Mouse (Mus musculus) right cerebral cortex, adult 18-20 months (tissue): ENCODE measurements around the gene Cntd1.

Source experiments
- DNase-seq: peaks from one replicate; pipeline ENCODE4 v3.0.0; 2022; ENCODE audit warnings: mixed read lengths

Cntd1 gene

GRCm38 (mm10) chr11:101278223-101279192, at the start of gene Cntd1, which contains the start of gene Coa3:
Gene Cntd1, plus strand, starts transcription at chr11:101279012.
Gene Coa3, minus strand, starts transcription at chr11:101279114.
- peak; percentile 91 for DNase-seq

- no peak for DNase-seq
These were observed 49.4 kb upstream of the Cntd1 start for GRCm38 (mm10) chr11:101229361-101229900.

GRCm38 (mm10) chr11:101230061-101230511, 48.7 kb upstream of the Cntd1 start:
- no peak for DNase-seq

- DNase-seq = no peak
These were observed 48.3 kb upstream of the Cntd1 start for GRCm38 (mm10) chr11:101230526-101230925.

- no peak for DNase-seq
These were observed 47.6 kb upstream of the Cntd1 start for GRCm38 (mm10) chr11:101230991-101231871.

GRCm38 (mm10) chr11:101232010-101232839, 46.6 kb upstream of the Cntd1 start:
- no peak for DNase-seq

GRCm38 (mm10) chr11:101233240-101233639, 45.6 kb upstream of the Cntd1 start:
- no peak for DNase-seq

GRCm38 (mm10) chr11:101234124-101234523, 44.7 kb upstream of the Cntd1 start:
- no peak for DNase-seq

GRCm38 (mm10) chr11:101235429-101235828, 43.4 kb upstream of the Cntd1 start:
- no peak for DNase-seq

- DNase-seq = no peak
These were observed 42.0 kb upstream of the Cntd1 start for GRCm38 (mm10) chr11:101236782-101237181.

- DNase-seq = peak; percentile 55
These were observed 40.7 kb upstream of the Cntd1 start for GRCm38 (mm10) chr11:101238071-101238647.

- DNase-seq = no peak
These were observed 33.7 kb upstream of the Cntd1 start for GRCm38 (mm10) chr11:101245071-101245470.

- peak; percentile 32 for DNase-seq
These were observed 32.7 kb upstream of the Cntd1 start, which contains the start of gene Ramp2 for GRCm38 (mm10) chr11:101245855-101246701. Gene Ramp2, plus strand, starts transcription at chr11:101246028.

GRCm38 (mm10) chr11:101246702-101247012, 32.2 kb upstream of the Cntd1 start:
- DNase-seq = no peak

- no peak for DNase-seq
These were observed 31.2 kb upstream of the Cntd1 start for GRCm38 (mm10) chr11:101247521-101248030.

GRCm38 (mm10) chr11:101248258-101248994, 30.4 kb upstream of the Cntd1 start:
- peak; percentile 60 for DNase-seq

- no peak for DNase-seq
These were observed 27.8 kb upstream of the Cntd1 start for GRCm38 (mm10) chr11:101251031-101251430.

GRCm38 (mm10) chr11:101252941-101253340, 25.9 kb upstream of the Cntd1 start:
- DNase-seq = no peak

- peak; percentile 89 for DNase-seq
These were observed 25.0 kb upstream of the Cntd1 start, which contains the start of gene Vps25 for GRCm38 (mm10) chr11:101253613-101254389. Gene Vps25, plus strand, starts transcription at chr11:101253707.
